Mouse (Mus musculus) gastrocnemius, adult 18-20 months (tissue): ENCODE measurements around the gene Gm4064. TPM values are rescaled to one million over a fixed set of nuclear protein-coding genes. Genes with fewer than 3 reads are reported as not detected.
"Not testable (repeated sequence)": the region's sequence is repeated elsewhere in the genome, so short reads cannot be mapped to it uniquely, and the experiment has no call there.

Source experiments
- DNase-seq: peaks from one replicate; pipeline ENCODE4 v3.0.0; 2021; ENCODE audit warnings: low spot score
- long read RNA-seq, 2 experiments: library from polyadenylated mRNA; stranded (forward); transcript quantifications; one replicate each; pipeline ENCODE4 v2.0.0; 2021
- total RNA-seq, 2 experiments: library from RNA; stranded (reverse); gene quantifications; 2 replicates each; pipeline ENCODE4 v1.2.3; 2021

Gene Gm4064
- not detected for total RNA-seq
- long read RNA-seq, experiment 1, result 0 reads
- long read RNA-seq, experiment 2, result 0 reads

DNA sequence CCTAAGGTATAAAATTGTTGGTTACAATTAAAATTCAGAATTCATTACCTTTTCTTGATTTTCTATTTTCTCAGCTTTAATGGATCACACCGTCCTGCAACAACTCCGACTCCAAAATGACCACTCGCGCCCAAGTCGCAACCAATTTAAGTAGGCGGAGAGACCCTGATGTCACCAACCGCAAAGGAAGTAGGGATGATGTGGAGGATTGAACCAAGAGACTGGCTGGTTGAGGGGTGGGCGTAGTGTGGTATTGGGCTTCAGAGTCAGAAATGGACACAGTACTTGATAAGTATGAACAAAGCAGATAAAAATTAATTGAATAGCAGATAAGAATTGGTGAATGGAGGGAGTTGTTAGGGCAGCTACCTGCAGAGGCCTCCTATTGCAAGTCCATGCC lies at the start of gene Gm4064:
TSS of gene Gm4064 (minus strand) at position 101 of the 400 bp plus-strand sequence.
- not testable (repeated sequence) for DNase-seq

DNA sequence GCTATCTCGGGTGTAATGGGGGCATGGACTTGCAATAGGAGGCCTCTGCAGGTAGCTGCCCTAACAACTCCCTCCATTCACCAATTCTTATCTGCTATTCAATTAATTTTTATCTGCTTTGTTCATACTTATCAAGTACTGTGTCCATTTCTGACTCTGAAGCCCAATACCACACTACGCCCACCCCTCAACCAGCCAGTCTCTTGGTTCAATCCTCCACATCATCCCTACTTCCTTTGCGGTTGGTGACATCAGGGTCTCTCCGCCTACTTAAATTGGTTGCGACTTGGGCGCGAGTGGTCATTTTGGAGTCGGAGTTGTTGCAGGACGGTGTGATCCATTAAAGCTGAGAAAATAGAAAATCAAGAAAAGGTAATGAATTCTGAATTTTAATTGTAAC lies 34.4 kb upstream of the Gm4064 start, which contains the start of the genes Rbmy and Gm10256:
TSS of gene Rbmy (plus strand) at position 301 of the 400 bp plus-strand sequence.
TSS of gene Gm10256 (plus strand) at position 320 of the 400 bp plus-strand sequence.
- not testable (repeated sequence) for DNase-seq

Other genes with a start within 250 kb of the Gm4064 start
- not detected for gene H2al2c, start 197.1 kb downstream of the Gm4064 start, total RNA-seq
- not detected for gene Sry, start 132.5 kb downstream of the Gm4064 start, total RNA-seq
- gene H2al2b, start 75.5 kb downstream of the Gm4064 start, total RNA-seq, result not detected
- gene Rbmy, start 34.5 kb upstream of the Gm4064 start, total RNA-seq, result not detected
- gene Gm10256, start 34.5 kb upstream of the Gm4064 start, total RNA-seq, result not detected
- gene Gm10352, start 104.8 kb upstream of the Gm4064 start, total RNA-seq, result not detected
- not detected for gene Gm29289, start 136.4 kb upstream of the Gm4064 start, total RNA-seq